Mouse (Mus musculus) layer of hippocampus, adult 2 months (tissue): ENCODE results near the gene Crtc1. TPM values are rescaled to one million over a fixed set of nuclear protein-coding genes. Genes with fewer than 3 reads are reported as not detected.
A peak's percentile ranks its signal among the peaks of the same experiment; 100 is the strongest.

ENCODE experiments used
- DNase-seq, 2 experiments: peaks; one replicate each; pipeline ENCODE4 v3.0.0; 2022; ENCODE audit warnings: low spot score in 2 of 2
- H3K27ac ChIP-seq: fragments of 200-600 bp; 2 replicates; pipeline ENCODE4 v1.8.1; 2022
- H3K4me3 ChIP-seq: fragments of 200-600 bp; 2 replicates; pipeline ENCODE4 v1.8.1; 2022; ENCODE audit warnings: mild to moderate bottlenecking
- CTCF ChIP-seq: fragments of 200-600 bp; conservative IDR thresholded peaks from 2 replicates; pipeline ENCODE4 v1.8.1; 2022; ENCODE audit warnings: antibody characterized with exemption, mild to moderate bottlenecking, moderate library complexity
- total RNA-seq, 2 experiments: library from RNA; stranded (reverse); gene quantifications; 2 replicates each; pipeline ENCODE4 v1.2.3; 2021

Gene Crtc1
- total RNA-seq, 2 experiments from 2014 or later, result 191 to 208 TPM

- TF ChIP-seq CTCF, result peak; percentile 56
- Histone ChIP-seq H3K27ac (peak overlapping the region; percentile 93), H3K4me3 (no peak overlapping the region)
- no peak for DNase-seq
Observed at GRCm38 (mm10) chr8:70459636-70460035, 20.3 kb upstream of the Crtc1 start.

- Histone ChIP-seq H3K27ac (no peak overlapping the region), H3K4me3 (no peak overlapping the region)
- DNase-seq, result no peak
- TF ChIP-seq CTCF, result no peak
Observed at GRCm38 (mm10) chr8:70458462-70458861, 19.1 kb upstream of the Crtc1 start.

GRCm38 (mm10) chr8:70457882-70458281 lies 18.5 kb upstream of the Crtc1 start:
- no peak overlapping the region for H3K27ac ChIP-seq
- DNase-seq, result no peak
- no peak overlapping the region for H3K4me3 ChIP-seq
- TF ChIP-seq CTCF, result no peak

DNA sequence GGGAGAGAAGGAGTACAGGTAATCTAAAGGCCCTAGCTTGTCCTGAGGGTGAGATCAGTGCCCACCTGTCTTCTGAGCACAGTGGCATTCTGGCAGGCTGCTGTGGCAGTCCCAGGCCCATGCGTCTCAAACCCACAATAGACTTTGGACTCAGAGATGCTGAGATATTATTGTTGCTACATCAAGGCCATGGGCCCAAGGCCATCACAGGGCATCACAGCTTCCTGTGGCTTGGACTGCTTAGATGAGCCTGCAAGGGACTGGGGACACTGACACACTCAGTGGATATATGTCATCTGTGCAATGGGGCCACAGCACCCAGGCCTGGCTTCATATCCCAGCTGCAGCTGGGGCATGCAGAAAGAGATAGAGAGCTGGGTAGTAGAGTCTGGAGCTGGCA lies 17.6 kb upstream of the Crtc1 start:
- TF ChIP-seq CTCF, result no peak
- no peak overlapping the region for H3K4me3 ChIP-seq
- peak overlapping the region; percentile 43; the same call in 1 of the 2 replicates for H3K27ac ChIP-seq
- DNase-seq, result no peak

DNA sequence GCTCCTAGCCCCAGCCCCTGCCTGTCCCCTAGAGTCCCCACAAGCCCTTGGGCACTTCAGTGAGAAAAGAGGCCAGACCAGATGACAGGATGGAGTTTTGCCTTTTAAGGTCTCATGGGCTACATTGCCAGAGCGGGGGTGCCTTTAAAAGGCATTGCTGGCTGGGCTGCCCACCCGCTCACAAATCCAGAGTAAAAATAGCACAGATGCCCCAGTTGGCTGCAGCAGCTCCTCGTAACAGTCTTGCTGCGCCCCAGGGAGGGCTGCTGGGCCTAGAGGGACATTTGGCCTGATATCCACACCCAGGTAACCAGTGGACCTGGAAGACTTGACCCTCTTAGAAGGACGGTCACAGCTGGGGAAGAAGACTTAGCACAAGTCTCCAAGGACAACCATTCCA lies 14.5 kb upstream of the Crtc1 start:
- no peak overlapping the region for H3K4me3 ChIP-seq
- no peak for DNase-seq
- no peak for TF ChIP-seq CTCF
- peak overlapping the region; percentile 68 for H3K27ac ChIP-seq

GRCm38 (mm10) chr8:70452196-70452966 lies 13.0 kb upstream of the Crtc1 start:
- no peak for TF ChIP-seq CTCF
- DNase-seq, result peak in 1 of 2 experiments; percentile 56
- Histone ChIP-seq H3K27ac (peak overlapping the region; percentile 68; the same call in 1 of the 2 replicates), H3K4me3 (no peak overlapping the region)

DNA sequence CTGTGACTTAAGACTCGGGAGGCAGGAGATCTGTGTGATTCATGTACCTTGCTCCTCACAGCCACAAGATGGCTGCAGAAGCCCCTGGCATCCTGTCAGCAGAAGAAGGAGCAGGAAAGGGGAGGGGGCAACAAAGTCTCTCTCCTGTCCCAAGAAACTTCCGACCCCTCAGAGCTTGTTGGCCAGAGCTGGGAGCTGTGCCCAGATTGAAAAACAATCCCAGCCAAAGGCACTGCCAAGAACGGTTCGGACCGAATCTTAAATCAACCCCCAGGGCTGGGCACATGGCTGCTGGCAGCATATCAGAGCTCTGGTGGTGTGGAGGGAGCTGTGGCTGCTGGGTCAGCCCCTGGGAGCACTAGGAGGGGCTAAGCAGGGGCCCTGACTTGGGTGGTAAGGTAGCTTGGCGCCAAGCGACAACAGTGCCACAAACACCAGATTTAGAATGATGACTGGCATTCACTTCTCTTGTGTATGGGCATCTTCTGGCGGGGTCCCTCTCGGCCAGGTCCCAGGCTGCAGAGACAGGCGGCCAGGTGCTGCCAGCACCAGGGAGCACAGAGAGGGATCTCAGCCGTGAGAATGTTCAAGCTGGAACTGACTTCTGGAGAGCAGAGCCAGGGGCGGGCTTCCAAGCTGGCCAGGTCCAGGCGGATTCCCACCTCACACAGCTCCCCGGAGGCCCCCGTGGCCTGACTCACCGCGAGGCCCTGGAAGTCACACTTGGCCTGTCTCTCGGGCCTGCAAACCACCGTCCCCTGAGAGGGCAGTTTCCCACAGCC lies 8.5 kb upstream of the Crtc1 start:
- peak; percentile 55 for TF ChIP-seq CTCF
- H3K27ac ChIP-seq, result peak overlapping the region; percentile 11; the same call in 1 of the 2 replicates
- no peak overlapping the region for H3K4me3 ChIP-seq
- peak; percentile 59 for DNase-seq

DNA sequence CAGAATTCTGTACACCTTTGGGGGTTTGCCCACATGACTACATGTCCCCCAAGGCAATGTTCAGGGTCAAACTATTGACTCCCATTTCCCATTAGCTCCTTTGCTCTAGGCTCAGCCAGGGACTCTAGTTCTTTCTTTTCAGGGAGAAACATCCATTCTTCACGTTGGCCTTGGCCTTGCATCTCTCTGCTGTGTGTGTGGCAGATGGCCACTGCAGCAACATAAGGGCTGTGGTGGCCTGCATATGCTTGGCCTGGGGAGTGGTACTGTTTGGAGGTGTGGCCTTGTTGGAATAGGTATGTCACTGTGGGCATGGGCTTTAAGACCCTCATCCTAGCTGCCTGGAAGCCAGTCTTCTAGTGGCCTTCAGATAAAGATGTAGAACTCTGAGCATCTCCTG lies 6.6 kb upstream of the Crtc1 start:
- DNase-seq, result no peak
- no peak for TF ChIP-seq CTCF
- H3K27ac ChIP-seq, result no peak overlapping the region

DNA sequence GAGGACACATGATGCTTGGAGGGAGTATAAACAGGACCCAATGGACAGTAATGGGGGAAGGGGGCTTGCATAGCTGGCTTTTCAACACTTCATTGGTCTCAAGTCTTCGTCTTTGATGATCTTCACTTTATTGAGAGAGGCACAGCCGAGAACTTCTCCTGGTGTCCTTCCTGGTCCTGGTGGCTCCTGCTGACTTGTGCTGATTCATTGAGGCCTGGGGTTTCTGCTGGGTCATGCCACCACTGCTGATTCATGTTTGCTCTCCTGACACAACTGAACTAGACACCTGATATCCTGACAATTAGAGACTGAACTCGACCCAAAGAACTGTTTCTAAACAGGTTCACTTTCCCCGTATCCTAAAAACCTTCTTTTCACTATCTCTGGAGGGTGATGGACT lies 3.9 kb upstream of the Crtc1 start:
- no peak overlapping the region for H3K27ac ChIP-seq
- no peak for TF ChIP-seq CTCF
- H3K4me3 ChIP-seq, result no peak overlapping the region
- no peak for DNase-seq

More for the DNA sequence above, 6.6 kb upstream of the Crtc1 start:
- no peak overlapping the region for H3K4me3 ChIP-seq

DNA sequence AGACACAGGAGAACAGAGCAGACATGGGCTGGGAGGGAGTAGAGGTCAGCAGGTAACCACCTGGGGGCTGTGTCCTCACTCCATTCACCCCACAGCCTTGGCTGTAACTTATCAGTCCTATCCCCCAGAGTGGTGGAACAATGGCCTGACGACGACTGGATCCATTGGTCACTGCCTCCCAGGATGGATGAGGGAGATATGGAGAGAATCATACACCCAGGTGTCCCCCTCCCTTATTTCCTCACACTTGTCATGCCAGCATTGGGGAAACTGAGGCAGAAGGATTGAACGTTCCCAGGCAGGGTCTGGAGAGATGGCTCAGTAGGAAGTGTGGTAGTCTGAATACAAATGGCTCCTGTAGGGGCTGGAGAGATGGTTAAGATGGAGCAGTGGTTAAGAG lies 2.2 kb upstream of the Crtc1 start:
- TF ChIP-seq CTCF, result no peak
- DNase-seq, result no peak
- H3K27ac ChIP-seq, result no peak overlapping the region
- no peak overlapping the region for H3K4me3 ChIP-seq

DNA sequence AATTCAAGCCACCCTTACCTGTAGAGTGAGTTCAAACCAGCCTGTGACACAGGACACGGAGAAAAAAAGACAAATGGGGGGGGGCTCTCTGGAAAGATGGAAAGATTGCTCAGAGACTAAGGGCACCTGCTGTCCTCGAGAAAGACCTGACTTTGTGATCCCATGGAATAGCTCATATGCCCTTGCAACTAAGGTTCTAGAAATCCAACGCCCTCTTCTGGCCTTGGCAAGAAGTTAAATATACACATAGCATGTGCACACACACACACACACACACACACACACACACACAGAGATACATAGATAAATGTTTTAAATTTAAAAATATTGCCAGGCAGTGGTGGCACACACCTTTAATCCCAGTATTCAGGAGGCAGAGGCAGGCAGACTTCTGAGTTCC lies 867 bp upstream of the Crtc1 start:
- no peak for DNase-seq
- Histone ChIP-seq H3K4me3 (no peak overlapping the region), H3K27ac (no peak overlapping the region)
- TF ChIP-seq CTCF, result peak; percentile 27; the same call in 1 of the 2 replicates

GRCm38 (mm10) chr8:70439848-70440179 lies 435 bp upstream of the Crtc1 start:
- H3K4me3 ChIP-seq, result peak overlapping the region; percentile 90
- no peak for DNase-seq
- H3K27ac ChIP-seq, result peak overlapping the region; percentile 96
- TF ChIP-seq CTCF, result no peak

- DNase-seq, result no peak
- peak overlapping the region; percentile 96 for H3K27ac ChIP-seq
- no peak for TF ChIP-seq CTCF
- H3K4me3 ChIP-seq, result peak overlapping the region; percentile 90
Observed at GRCm38 (mm10) chr8:70438423-70438822, 956 bp downstream of the Crtc1 start.
